Mouse (Mus musculus): ENCODE measurements around the gene Pid1. TPM values are rescaled to one million over a fixed set of nuclear protein-coding genes. Genes with fewer than 3 reads are reported as not detected.

The Pid1 gene
- total RNA-seq, 2 experiments from 2014 or later: 41.9 to 42.1 TPM

- Histone ChIP-seq H3K4me3 (no peak overlapping the region), H3K27ac (no peak overlapping the region)
- no peak for DNase-seq (ENCODE audit: extremely low spot score in 1 of 2, low spot score in 2 of 2)
- TF ChIP-seq CTCF (IDR thresholded peaks at IDR 0.05): no peak
- intact Hi-C loops (cut with DNase I): no loop called here
Measured at GRCm38 (mm10) chr1:84086486-84086885, 277.5 kb downstream of the Pid1 start.

DNA sequence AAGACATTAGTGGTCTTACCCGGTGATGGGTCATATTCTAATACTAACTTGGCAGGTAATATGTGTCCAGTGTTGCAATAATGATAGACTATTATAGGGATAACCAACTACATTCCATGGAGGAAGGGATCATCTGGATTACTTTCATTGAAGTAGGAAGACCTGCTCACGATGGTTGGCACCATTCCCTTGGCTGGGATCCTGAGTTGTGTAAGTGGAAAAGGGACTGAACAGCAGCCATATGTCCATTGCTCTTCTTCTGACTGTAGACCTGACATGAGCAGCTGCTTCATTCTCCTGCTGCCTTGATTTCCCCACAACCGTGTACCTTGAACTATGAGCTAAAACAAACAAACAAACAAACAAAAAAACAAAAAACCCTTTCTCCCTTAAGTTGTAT lies 278.6 kb downstream of the Pid1 start:
- intact Hi-C loops (cut with DNase I): no loop called here
- H3K4me3 ChIP-seq: no peak overlapping the region
- no peak for DNase-seq (ENCODE audit: extremely low spot score in 1 of 2, low spot score in 2 of 2)
- H3K27ac ChIP-seq: no peak overlapping the region
- TF ChIP-seq CTCF (IDR thresholded peaks at IDR 0.05): no peak

GRCm38 (mm10) chr1:84079566-84079965 lies 284.4 kb downstream of the Pid1 start:
- DNase-seq (ENCODE audit: extremely low spot score in 1 of 2, low spot score in 2 of 2): no peak
- no peak for TF ChIP-seq CTCF (IDR thresholded peaks at IDR 0.05)
- no peak overlapping the region for H3K27ac ChIP-seq
- H3K4me3 ChIP-seq: no peak overlapping the region
- intact Hi-C loops (cut with DNase I): no loop called here

DNA sequence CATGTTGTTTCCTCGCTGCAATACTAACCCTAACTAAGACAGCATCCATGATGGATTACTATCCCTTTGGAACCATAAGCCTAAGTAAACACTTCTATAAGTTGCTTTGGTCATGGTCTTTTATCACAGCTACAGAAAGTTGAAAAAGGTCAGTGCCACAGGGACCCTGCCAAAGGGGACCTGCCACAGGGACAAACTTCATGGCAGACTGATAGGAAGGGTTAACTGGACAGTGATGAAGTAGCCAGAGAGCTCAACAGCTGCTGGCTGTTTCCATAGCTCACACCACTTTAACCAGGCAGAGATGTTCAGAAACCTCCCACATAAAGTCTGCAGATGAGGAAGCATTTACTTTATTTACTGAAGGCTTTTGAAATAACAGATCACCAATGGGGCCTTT lies 287.0 kb downstream of the Pid1 start:
- TF ChIP-seq CTCF (IDR thresholded peaks at IDR 0.05): no peak
- Histone ChIP-seq H3K27ac (no peak overlapping the region), H3K4me3 (no peak overlapping the region)
- intact Hi-C loops (cut with DNase I): no loop called here
- DNase-seq (ENCODE audit: extremely low spot score in 1 of 2, low spot score in 2 of 2): no peak

DNA sequence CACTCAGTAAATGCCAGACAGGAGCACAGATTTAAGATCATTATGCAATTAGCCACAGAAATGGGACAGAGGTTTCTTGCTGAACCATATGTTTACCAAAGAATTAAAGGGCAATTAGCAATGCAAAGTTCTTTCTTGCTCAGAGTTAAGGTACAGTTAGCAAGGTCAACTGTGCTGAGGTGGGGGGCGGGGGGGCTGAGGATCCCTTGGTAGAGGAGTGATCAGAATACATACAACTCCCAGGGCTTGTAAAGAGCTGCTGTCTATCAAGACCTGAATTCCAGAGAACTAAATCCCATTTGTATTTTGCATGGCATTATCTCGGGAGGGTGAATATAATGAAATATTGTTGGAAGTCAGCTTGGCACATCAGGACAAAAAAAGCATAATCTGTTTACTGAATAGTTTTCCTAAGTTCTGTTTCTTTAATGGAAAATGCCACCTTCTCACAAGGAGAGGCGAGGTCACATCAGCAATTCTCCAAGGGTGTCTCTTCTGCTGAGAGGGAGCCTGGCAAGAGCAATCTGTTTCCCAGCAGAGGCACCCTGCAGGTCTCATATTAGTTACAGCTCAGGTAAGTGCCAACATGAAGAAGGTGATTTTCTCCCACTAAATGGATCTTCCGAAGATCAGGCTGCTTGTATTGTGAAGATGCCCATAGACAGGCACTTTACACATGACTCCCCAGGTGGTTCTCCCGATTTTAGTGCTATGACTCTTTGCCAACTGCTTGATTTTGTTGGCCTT lies 306.9 kb downstream of the Pid1 start:
- no peak for DNase-seq (ENCODE audit: extremely low spot score in 1 of 2, low spot score in 2 of 2)
- no peak overlapping the region for H3K27ac ChIP-seq
- intact Hi-C loops (cut with DNase I): no loop called here
- no peak for TF ChIP-seq CTCF (IDR thresholded peaks at IDR 0.05)
- no peak overlapping the region for H3K4me3 ChIP-seq

DNA sequence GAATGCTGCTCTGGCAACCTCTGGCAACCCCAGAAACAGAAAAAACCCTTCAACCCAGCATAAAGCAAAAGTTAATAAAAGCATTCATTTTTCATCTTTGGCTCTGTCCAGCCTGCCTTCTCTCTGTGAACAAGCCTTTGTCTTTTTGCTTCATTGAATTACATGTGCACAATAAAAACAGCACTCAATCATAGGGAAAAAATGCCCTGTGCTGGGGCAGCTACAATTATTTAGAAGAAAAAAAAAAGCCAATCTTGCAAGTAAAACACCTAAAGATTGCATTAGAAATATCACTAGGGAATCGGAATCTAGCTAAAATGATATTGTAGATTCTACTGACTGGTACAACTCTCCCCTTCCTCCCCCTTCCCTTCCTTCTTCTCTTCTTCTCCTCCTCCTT lies 307.7 kb downstream of the Pid1 start:
- Histone ChIP-seq H3K4me3 (no peak overlapping the region), H3K27ac (no peak overlapping the region)
- DNase-seq (ENCODE audit: extremely low spot score in 1 of 2, low spot score in 2 of 2): no peak
- intact Hi-C loops (cut with DNase I): no loop called here
- TF ChIP-seq CTCF (IDR thresholded peaks at IDR 0.05): no peak

DNA sequence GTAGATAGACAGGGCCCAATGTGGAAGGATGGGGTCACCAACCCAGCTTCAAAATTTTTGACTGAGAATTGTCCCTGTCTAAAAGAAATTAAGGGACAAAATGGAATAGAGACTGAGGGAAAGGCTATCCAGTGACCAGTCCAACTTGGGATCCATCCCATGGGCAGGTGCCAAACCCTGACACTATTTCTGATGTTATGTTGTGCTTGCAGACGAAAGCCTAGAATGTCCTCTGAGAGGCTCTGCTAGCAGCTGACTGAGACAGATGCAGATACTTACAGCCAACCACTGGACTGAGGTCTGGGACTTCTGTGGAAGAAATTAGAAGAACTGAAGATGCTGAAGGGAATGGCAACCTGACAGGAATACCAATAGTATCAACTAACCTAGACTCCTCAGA lies 338.2 kb downstream of the Pid1 start:
- TF ChIP-seq CTCF (IDR thresholded peaks at IDR 0.05): no peak
- no peak overlapping the region for H3K4me3 ChIP-seq
- DNase-seq (ENCODE audit: extremely low spot score in 1 of 2, low spot score in 2 of 2): no peak
- no peak overlapping the region for H3K27ac ChIP-seq
- intact Hi-C loops (cut with DNase I): no loop called here

DNA sequence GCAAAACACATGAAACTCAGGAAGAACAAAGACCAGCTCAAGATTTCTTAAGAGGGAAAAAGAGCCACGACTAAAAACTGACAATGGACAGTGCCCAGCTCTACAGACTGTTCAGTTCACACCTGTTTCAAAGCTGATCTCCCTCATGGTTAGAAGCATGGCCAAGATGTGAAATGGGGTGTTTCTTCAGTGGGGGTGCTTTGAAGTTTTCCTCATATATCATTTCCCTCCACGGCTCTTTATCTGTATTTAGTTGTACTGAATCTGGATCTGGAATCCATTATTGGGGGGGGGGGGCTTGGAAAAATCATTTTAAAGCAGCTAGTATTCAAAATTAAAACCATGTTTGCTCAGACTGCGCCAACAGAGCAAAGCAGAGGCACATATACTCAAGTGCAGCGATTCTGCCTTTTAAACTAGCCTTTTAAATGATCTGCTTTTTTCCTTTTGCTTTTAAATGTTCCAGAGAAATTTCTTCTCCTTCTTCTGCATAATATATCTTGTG lies 351.1 kb downstream of the Pid1 start:
- H3K27ac ChIP-seq: no peak overlapping the region
- H3K4me3 ChIP-seq: no peak overlapping the region
- DNase-seq (ENCODE audit: extremely low spot score in 1 of 2, low spot score in 2 of 2): no peak
- intact Hi-C loops (cut with DNase I): no loop called here
- TF ChIP-seq CTCF (IDR thresholded peaks at IDR 0.05): no peak

GRCm38 (mm10) chr1:84002630-84003029 lies 361.4 kb downstream of the Pid1 start:
- TF ChIP-seq CTCF (IDR thresholded peaks at IDR 0.05): no peak
- no peak for DNase-seq (ENCODE audit: extremely low spot score in 1 of 2, low spot score in 2 of 2)

More at GRCm38 (mm10) chr1:84002630-84003029, 361.4 kb downstream of the Pid1 start:
- no peak overlapping the region for H3K27ac ChIP-seq
- intact Hi-C loops (cut with DNase I): no loop called here
- H3K4me3 ChIP-seq: no peak overlapping the region

Small RNA genes within 50 kb of the gene (microRNA-seq; reads per million reads assigned to microRNA genes)
- 0 reads per million in 2 experiments for gene Mir6353
